Mouse (Mus musculus): Measurements from ENCODE around the gene Nrp2.

DNA sequence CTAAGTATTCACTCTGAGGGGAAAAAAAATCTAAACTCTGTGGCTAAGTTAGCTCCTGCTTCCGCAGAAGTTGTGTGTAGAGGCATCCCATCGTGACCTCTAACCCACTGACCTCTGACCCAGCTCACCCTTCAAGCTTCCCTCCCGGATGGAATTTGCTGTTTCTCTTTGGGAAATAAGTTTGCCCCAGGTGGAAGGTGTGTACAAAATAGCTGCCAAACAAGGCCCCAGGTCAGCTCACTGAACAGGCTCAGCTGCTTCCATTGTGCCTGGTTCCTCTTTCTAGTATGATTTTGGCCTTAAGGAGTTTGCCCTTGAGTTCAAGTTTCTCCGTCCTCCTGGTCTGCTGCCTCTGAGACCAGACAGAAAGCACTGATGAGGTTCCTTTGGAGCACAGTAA lies 12.6 kb downstream of the Nrp2 start:
- no peak for TF ChIP-seq POLR2A (IDR thresholded peaks at IDR 0.05; ENCODE audit: control insufficient read depth, low read depth, low read length)
- no peak for TF ChIP-seq CTCF (IDR thresholded peaks at IDR 0.05; ENCODE audit: control insufficient read depth, insufficient read depth, insufficient replicate concordance, low read depth, low read length)
